Mouse (Mus musculus) limb, embryonic 12.5 days (tissue): Measurements from ENCODE around the gene Meis2. TPM values are rescaled to one million over a fixed set of nuclear protein-coding genes. Genes with fewer than 3 reads are reported as not detected.

ENCODE experiments used
- ATAC-seq: fragments of 200-750 bp; cut with Nextera tagmentation; 2 replicates; pipeline ENCODE4 v1.8.0; 2017; ENCODE audit warnings: low read depth, moderate TSS enrichment; ENCODE audit not compliant: insufficient number of reproducible peaks, insufficient read depth, low FRiP score, low TSS enrichment
- H3K27ac ChIP-seq: fragments of 300-500 bp; sonication (generic); 2 replicates; pipeline ENCODE4 v1.5.1; 2016; ENCODE audit warnings: mild to moderate bottlenecking, moderate library complexity
- H3K27me3 ChIP-seq: fragments of 300-500 bp; sonication (generic); 2 replicates; pipeline ENCODE4 v1.6.1; 2016; ENCODE audit warnings: mild to moderate bottlenecking, moderate library complexity
- H3K36me3 ChIP-seq: fragments of 300-500 bp; sonication (generic); 2 replicates; pipeline ENCODE4 v1.6.1; 2016; ENCODE audit warnings: mild to moderate bottlenecking, moderate library complexity
- H3K4me1 ChIP-seq: fragments of 300-500 bp; sonication (generic); replicated peaks from 2 replicates; pipeline ENCODE4 v1.6.1; 2016
- H3K4me2 ChIP-seq: fragments of 300-500 bp; sonication (generic); 2 replicates; pipeline ENCODE4 v1.6.1; 2016; ENCODE audit warnings: mild to moderate bottlenecking, moderate library complexity
- H3K4me3 ChIP-seq: fragments of 300-500 bp; sonication (generic); replicated peaks from 2 replicates; pipeline ENCODE4 v1.5.1; 2016; ENCODE audit warnings: mild to moderate bottlenecking
- H3K9ac ChIP-seq: fragments of 300-500 bp; sonication (generic); replicated peaks from 2 replicates; pipeline ENCODE4 v1.6.1; 2016; ENCODE audit warnings: mild to moderate bottlenecking, moderate library complexity
- H3K9me3 ChIP-seq: fragments of 300-500 bp; sonication (generic); 2 replicates; pipeline ENCODE4 v1.6.1; 2016; ENCODE audit warnings: mild to moderate bottlenecking, moderate library complexity
- WGBS: fragments of 180-500 bp; shearing (Covaris S2); methylation state at CpG from one replicate; pipeline ENCODE4 v1.1.7; 2016; 5-methylcytosine and 5-hydroxymethylcytosine counted together
- polyA plus RNA-seq: library from polyadenylated mRNA; unstranded; fragments of >200 nt; fragmentation: Nextera tagmentation; extraction: Ambion mirVana; gene quantifications from 2 replicates; pipeline ENCODE4 v1.2.1, GENCODE M21; 2016

Meis2 gene
- polyA plus RNA-seq, 1 experiment from 2014 or later: 20.5 TPM

DNA sequence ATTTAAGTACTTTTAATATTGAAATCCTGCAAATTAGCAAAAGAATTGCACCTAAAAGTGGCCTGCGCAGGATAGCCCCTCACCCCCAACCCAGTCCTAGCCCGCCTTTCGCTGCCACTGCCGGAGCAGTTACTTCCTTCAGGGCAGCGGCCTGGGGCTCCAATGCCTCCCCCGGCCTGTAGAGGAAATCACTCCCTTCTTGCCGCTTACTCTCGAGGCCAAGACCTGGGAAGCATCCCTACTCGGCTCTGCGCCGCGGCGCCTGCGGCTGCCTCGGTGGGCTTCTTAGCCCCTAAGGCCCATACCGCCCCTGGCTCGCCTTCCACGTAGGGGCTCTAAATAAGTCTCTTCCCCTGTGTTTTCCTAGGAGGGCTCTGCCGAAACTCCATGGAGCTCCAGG, 5.4 kb downstream of the Meis2 start:
- Histone ChIP-seq H3K36me3 (no peaks in the 10 kb centered on the region), H3K4me1 (peaks cover 29% of the 10 kb centered on the region), H3K9ac (peak overlapping the region; percentile 74), H3K9me3 (no peaks in the 10 kb centered on the region), H3K4me2 (peak overlapping the region; percentile 82), H3K4me3 (peak overlapping the region; percentile 50), H3K27ac (peak overlapping the region; percentile 45; the same call in 1 of the 2 replicates), H3K27me3 (peaks cover 76% of the 10 kb centered on the region)
- no peak for ATAC-seq
- 4% methylated on average over 19 of the region's 19 CpGs for WGBS

DNA sequence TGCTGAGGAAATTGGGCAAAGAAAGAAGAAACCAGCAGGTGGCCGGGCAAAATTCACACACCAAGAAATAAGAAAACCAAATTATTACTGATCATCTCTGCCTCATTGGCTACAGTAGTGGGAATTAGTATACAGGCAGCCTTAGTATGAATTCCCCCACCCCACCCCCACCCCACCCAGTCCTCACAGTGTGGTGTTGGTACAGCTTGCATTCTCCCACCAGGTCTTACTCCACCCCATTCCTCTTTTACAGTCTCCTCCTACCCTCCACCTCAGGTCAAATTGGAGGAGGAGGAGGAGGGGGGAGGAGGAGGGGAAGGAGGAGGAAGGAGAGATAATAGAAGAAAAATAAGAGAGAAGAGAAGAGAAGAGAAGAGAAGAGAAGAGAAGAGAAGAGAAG, 6.0 kb downstream of the Meis2 start:
- Histone ChIP-seq H3K4me2 (peak overlapping the region; percentile 82; the same call in 1 of the 2 replicates), H3K27ac (no peak overlapping the region), H3K36me3 (no peaks in the 10 kb centered on the region), H3K9me3 (no peaks in the 10 kb centered on the region), H3K27me3 (peaks cover 71% of the 10 kb centered on the region), H3K4me1 (peaks cover 29% of the 10 kb centered on the region), H3K4me3 (no peak overlapping the region), H3K9ac (0 out of 2 replicates have a peak overlapping the region, but pooled peaks have one; percentile 74)
- ATAC-seq: no peak
- WGBS: 55% methylated on average over 1 of the region's 1 CpGs

DNA sequence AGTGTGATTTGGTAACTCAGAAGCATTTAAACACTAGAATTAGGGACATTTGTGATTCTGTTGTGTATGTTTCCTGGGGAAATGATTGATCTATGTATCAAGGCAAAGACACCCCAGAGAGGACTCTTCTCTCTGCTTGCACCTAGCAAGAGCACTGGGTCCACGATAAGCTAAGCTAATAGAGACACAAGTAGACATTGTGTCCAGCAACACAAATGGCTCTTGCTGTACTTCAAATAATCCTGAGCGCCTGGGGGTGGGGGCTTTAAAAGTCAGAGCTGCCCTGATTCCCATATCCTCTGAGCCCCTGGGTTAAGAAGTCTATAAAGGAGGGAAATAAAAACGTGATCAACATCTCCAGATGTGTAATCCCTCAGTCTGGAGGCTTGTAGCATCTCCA, 6.6 kb downstream of the Meis2 start:
- H3K9ac ChIP-seq: no peak overlapping the region
- ATAC-seq: no peak
- WGBS: 32% methylated on average over 3 of the region's 3 CpGs
- peaks cover 26% of the 10 kb centered on the region for H3K4me1 ChIP-seq
- no peak overlapping the region for H3K27ac ChIP-seq
- H3K36me3 ChIP-seq: no peaks in the 10 kb centered on the region
- H3K27me3 ChIP-seq: peaks cover 68% of the 10 kb centered on the region
- H3K4me3 ChIP-seq: no peak overlapping the region
- H3K4me2 ChIP-seq: peak overlapping the region; percentile 18; the same call in 1 of the 2 replicates
- H3K9me3 ChIP-seq: no peaks in the 10 kb centered on the region

DNA sequence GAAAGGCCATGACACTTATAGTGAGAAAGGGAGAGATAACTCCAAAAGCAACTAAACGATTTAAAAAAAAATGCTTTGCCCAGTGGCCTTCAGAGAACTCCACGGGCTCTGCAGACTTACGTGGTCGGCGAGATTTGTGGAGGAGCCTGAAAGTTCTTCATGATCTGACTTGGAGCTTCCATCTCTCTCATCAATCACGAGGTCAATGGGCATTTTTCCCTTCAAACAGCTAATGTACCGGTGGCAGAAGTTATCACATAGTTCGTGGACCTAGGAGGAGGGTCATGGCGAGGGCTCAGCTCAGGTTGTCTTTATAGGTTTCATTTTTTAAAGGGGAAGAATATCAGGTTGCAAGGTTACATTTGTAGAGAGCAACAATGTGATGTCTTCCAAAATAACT, 7.1 kb downstream of the Meis2 start:
- no peak overlapping the region for H3K4me3 ChIP-seq
- H3K9ac ChIP-seq: no peak overlapping the region
- H3K9me3 ChIP-seq: no peaks in the 10 kb centered on the region
- H3K36me3 ChIP-seq: no peaks in the 10 kb centered on the region
- peak overlapping the region; percentile 18 for H3K4me2 ChIP-seq
- no peak overlapping the region for H3K27ac ChIP-seq
- 62% methylated on average over 9 of the region's 9 CpGs for WGBS
- H3K27me3 ChIP-seq: peaks cover 64% of the 10 kb centered on the region
- no peak for ATAC-seq
- H3K4me1 ChIP-seq: peaks cover 26% of the 10 kb centered on the region

DNA sequence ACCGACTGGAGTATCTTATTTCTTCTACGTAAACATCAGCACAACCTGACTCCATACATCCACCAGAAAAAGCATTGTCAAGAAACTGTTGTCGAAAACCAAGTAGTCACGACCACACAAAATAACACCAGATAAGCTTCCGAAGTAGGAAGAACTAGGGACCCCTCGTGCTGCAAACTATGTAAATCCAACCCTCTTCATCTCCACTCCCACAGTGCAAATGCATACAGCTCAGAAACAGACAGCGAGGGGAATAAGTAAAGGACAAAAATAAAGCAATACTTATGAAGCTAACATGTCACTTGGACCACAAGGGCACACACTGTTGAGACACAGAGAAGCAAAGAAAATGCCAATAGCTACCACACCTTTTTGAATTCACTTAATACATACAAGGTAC, 8.8 kb downstream of the Meis2 start:
- Histone ChIP-seq H3K4me2 (0 out of 2 replicates have a peak overlapping the region, but pooled peaks have one; percentile 18), H3K27ac (no peak overlapping the region), H3K4me1 (peaks cover 21% of the 10 kb centered on the region), H3K4me3 (no peak overlapping the region), H3K9me3 (no peaks in the 10 kb centered on the region), H3K27me3 (peaks cover 66% of the 10 kb centered on the region), H3K9ac (no peak overlapping the region), H3K36me3 (no peaks in the 10 kb centered on the region)
- no peak for ATAC-seq
- 79% methylated on average over 7 of the region's 7 CpGs for WGBS

DNA sequence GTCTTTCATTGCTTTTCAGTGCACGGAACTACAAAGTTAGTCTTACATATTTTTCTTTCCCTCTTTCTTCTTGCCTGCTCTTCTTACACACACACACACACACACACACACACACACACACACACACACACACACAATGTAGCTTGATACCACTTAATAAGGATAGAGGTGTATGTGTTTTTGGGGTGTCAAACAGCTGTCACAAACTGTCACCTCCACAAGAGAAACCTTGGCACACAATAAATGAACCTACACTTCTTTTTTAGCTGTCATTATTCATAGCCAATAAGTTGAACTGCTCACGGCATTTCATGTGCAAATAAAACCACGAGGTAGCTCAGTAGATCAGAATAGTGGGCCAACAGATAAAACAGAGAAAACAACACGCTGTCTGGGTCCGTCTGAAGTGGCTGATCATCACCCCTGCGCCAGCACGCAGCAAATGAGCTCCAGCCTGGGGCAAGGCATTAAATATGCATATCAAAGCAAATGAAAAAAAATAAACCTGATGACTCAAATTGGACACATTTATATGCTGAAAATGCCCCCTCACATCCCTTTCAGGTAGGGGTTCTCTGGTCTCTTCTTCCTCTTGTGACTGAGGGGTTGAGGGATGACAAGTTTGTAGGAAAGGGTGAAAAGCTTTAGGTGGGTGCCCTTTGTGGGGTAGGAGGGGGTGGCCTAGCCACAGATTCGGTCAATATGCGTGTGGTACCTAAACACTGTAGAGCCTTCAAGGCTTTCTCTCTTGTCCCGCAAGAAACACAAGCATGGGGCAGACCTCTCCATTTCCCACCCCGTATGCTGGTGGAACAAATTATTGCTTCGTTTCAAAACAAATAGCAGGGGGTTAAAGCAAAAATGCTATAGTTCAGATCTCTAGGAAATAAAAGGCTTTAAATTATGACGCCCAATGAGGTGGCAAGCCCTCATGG, 9.7 kb downstream of the Meis2 start:
- H3K27ac ChIP-seq: no peak overlapping the region
- peaks cover 14% of the 10 kb centered on the region for H3K4me1 ChIP-seq
- no peaks in the 10 kb centered on the region for H3K9me3 ChIP-seq
- WGBS: 60% methylated on average over 13 of the region's 13 CpGs
- peaks cover 61% of the 10 kb centered on the region for H3K27me3 ChIP-seq
- no peaks in the 10 kb centered on the region for H3K36me3 ChIP-seq
- H3K4me2 ChIP-seq: peak overlapping the region; percentile 11; the same call in 1 of the 2 replicates
- no peak overlapping the region for H3K9ac ChIP-seq
- ATAC-seq: no peak
- H3K4me3 ChIP-seq: no peak overlapping the region

DNA sequence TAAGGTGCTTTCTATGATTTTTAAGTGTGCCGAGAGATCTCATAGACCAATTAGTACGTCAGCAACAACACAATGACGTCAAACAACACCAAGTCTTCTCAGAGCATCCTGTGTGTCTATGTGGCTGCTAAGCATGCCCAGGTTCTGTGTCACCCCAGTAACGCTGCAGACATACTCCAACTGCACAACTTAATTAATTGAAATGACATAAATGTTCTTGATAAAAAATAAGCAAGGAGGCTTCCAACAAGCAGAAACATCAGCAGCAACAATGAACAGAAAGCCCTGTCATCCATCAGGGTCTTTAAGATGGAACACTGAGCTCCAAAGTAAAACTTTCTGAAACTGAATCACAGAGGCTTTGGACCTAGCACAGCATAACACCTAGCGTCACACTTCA, 11.7 kb downstream of the Meis2 start:
- Histone ChIP-seq H3K27ac (no peak overlapping the region), H3K4me2 (no peak overlapping the region), H3K9ac (no peak overlapping the region), H3K9me3 (no peaks in the 10 kb centered on the region), H3K36me3 (no peaks in the 10 kb centered on the region), H3K4me3 (no peak overlapping the region), H3K4me1 (0 out of 2 replicates have a peak, but pooled peaks cover 2% of the 10 kb centered on the region), H3K27me3 (peaks cover 48% of the 10 kb centered on the region)
- no peak for ATAC-seq
- 84% methylated on average over 5 of the region's 5 CpGs for WGBS

DNA sequence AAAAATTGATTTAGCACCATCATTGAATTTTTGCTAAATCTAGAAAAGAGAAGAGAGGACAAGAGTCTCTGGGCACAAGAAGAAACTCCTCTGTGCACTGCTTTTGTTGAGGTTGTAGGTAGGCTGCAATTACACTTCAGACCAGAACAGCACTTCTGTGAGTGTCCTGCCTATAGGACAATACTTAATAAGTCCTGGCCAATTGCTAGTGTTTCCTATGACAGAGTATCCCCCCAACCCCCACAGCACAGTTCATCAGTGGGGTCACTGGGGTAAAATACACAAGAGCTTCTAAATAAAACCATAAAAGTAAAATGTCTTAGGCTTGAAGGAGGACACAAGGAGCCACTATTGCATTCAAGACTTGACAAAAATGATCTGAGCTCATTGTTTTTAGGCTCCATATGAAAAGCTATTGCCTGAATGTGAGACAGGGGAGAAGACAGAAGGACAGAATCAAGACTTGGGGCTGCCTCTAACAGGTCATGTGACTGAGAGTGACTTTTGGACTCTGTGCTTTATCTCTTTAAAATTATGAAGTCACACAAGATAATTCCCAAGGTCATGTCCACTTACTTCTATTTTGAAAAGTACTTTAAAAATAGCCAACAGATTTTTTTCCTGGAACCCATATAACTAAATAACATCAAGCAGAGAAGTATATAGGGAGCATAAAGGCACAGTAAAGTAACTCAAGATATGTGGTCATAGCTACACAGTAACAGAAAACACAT, 12.8 kb downstream of the Meis2 start:
- Histone ChIP-seq H3K27me3 (peaks cover 38% of the 10 kb centered on the region), H3K4me1 (no peaks in the 10 kb centered on the region), H3K4me3 (no peak overlapping the region), H3K27ac (no peak overlapping the region), H3K9me3 (no peaks in the 10 kb centered on the region), H3K9ac (no peak overlapping the region), H3K36me3 (no peaks in the 10 kb centered on the region), H3K4me2 (no peak overlapping the region)
- no peak for ATAC-seq

DNA sequence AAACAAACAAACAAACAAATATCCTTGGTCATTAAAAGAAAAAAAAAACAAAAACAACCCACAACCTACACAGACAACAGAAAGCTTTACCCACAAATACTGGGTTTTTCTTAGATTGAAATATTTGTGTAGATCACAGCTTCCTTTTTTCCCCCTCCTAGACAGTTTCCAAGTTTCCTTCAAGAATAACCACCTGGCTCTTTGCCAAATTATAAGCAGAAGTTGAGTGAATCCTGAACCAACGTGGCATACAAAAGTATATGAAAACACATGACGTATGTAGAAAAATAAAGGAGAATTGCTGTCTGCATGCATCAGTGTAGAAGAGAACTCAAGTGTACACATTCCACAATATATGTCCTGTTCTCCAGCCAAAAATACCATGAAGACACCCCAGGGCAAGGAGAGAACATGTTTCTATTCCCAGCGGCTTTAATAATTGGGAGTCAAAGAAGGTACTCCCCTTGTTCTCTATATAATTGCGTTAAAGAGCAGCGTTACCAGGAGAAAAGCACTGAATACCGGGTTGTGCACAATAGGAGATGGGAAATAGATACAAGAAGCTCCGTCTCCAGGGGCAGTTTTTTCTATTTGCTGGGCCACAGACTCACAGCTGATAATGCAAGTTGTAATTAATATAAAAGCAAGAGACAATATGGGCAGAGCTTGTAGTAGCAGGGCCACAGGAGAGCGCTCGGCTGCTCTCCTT, 13.6 kb downstream of the Meis2 start:
- Histone ChIP-seq H3K27ac (no peak overlapping the region), H3K36me3 (no peaks in the 10 kb centered on the region), H3K27me3 (peaks cover 36% of the 10 kb centered on the region), H3K4me2 (no peak overlapping the region), H3K9me3 (no peaks in the 10 kb centered on the region), H3K4me3 (no peak overlapping the region), H3K4me1 (no peaks in the 10 kb centered on the region), H3K9ac (no peak overlapping the region)
- ATAC-seq: no peak
- WGBS: 81% methylated on average over 9 of the region's 9 CpGs

DNA sequence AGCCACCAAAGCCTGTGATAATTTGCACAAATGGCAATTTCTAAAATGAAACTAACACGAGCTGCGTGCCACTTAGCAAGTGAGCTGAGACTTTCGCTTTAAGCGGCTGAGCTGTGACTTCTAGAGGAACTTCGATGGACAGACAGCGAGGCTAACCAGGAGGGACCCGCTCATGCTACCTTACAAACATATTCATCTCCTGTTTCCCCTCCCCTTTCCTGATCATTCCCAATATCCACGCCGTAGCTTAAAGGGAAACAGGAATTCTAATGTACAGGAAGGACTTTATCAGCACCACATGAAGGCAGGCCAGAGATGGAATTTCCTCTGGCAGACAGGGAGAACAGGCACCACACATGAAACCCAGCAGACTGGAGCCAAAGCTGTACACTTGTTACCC, 15.9 kb downstream of the Meis2 start:
- Histone ChIP-seq H3K9me3 (no peaks in the 10 kb centered on the region), H3K36me3 (no peaks in the 10 kb centered on the region), H3K4me1 (peaks cover 4% of the 10 kb centered on the region; the same call in 1 of the 2 replicates), H3K27ac (no peak overlapping the region), H3K9ac (no peak overlapping the region), H3K4me2 (no peak overlapping the region), H3K27me3 (peaks cover 28% of the 10 kb centered on the region), H3K4me3 (no peak overlapping the region)
- 83% methylated on average over 9 of the region's 9 CpGs for WGBS
- no peak for ATAC-seq

DNA sequence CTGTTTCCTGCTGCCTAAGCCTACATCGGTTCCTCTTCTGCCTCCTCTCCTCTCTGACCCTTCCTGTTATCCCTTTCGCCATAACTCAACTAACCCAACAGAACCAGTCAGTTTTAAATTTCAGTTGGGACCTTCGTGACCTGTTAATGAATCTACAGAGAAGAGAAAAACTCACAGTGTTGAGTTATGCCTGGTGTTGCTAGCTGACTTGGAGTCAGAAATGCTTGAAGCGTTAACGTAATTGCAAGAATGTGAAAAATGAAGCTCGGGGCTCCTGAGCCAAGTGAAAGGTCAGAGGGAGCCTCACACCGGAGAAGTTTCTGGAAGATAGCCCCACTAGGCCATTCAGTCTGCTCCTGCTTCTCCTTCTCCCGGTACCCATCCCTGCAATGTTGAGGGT, 18.3 kb downstream of the Meis2 start:
- Histone ChIP-seq H3K27me3 (peaks cover 29% of the 10 kb centered on the region), H3K4me2 (no peak overlapping the region), H3K36me3 (no peaks in the 10 kb centered on the region), H3K4me3 (no peak overlapping the region), H3K27ac (no peak overlapping the region), H3K4me1 (peaks cover 10% of the 10 kb centered on the region; the same call in 1 of the 2 replicates), H3K9ac (no peak overlapping the region), H3K9me3 (no peaks in the 10 kb centered on the region)
- WGBS: 59% methylated on average over 8 of the region's 8 CpGs
- no peak for ATAC-seq
